Mouse (Mus musculus) ES-Bruce4 (cell line): ENCODE measurements around the gene Ppp1r3g.

ENCODE experiments used
- CTCF ChIP-seq: IDR thresholded peaks from one replicate; pipeline ENCODE4 v1.8.1; 2011; ENCODE audit warnings: low read depth, low read length
- EP300 ChIP-seq: IDR thresholded peaks from 2 replicates; pipeline ENCODE4 v1.6.1; 2011; ENCODE audit warnings: low read depth, low read length; ENCODE audit not compliant: insufficient read depth
- POLR2A ChIP-seq: IDR thresholded peaks from one replicate; pipeline ENCODE4 v1.8.1; 2011; ENCODE audit warnings: low read length; ENCODE audit not compliant: insufficient read depth

DNA sequence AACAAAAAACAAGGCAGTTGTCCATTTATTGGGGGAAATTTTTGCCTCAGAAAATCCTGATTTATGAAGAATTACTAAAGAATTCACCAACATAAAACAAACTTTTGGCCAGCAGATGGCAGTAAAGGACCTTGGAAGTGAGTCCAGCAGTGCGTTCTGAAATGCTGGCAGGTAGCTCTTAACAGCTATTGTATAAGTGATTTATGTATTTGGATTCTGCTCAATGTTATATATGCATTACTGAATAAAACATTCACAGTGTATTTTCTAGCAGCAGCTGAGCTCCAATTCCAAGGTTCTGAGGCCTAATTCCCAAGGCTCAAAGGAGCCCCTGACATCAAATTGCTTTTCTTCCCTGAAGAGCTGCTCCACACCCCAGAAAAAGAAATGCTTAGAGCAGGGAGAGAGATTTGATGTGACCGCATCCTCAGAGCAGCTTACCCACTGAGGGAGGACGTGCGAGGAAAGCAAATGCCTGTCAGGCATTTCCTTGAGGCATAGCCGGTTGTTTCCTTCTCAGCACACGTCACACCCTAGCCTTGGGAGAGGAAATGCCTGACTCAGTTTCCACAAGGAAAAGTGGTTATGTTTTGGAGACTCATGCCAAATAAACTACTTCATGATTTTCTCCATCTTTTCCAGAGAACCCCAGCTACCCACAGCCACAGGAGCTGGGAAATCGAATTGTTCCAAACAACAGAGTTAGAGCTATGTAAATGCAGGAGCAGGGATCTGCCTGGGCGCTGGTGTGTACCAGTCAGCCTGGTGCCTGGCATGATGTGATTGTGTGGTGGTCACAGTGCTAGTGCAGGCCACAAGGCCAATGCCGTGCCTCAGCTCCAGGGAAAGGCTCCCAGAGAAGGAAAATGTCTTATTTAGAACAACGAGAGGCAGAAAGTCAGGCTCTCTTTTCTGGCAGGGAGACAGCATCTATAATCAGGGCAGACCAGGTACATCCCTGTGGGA is 61.0 kb downstream of the Ppp1r3g start:
- TF ChIP-seq POLR2A (no peak), CTCF (no peak), EP300 (no peak)
